Mouse (Mus musculus) testis, adult 2 months (tissue): Measurements from ENCODE around the gene Metrn. TPM values are rescaled to one million over a fixed set of nuclear protein-coding genes. Genes with fewer than 3 reads are reported as not detected.

Experiments
- H3K27ac ChIP-seq: fragments of 200-500 bp; 2 replicates; pipeline ENCODE4 v1.5.1; 2012; ENCODE audit warnings: low read depth, low read length; ENCODE audit not compliant: control insufficient read depth, insufficient read depth
- H3K27me3 ChIP-seq: fragments of 200-500 bp; 2 replicates; pipeline ENCODE4 v1.6.1; 2012; ENCODE audit warnings: mild to moderate bottlenecking, low read length, moderate library complexity; ENCODE audit not compliant: control insufficient read depth, insufficient read depth
- H3K36me3 ChIP-seq: fragments of 200-500 bp; 2 replicates; pipeline ENCODE4 v1.6.1; 2012; ENCODE audit warnings: mild to moderate bottlenecking, low read length; ENCODE audit not compliant: control insufficient read depth, insufficient read depth
- H3K4me1 ChIP-seq: fragments of 200-500 bp; 2 replicates; pipeline ENCODE4 v1.6.1; 2012; ENCODE audit warnings: low read length; ENCODE audit not compliant: control insufficient read depth, insufficient read depth
- H3K4me3 ChIP-seq: fragments of 200-500 bp; 2 replicates; pipeline ENCODE4 v1.5.1; 2012; ENCODE audit warnings: low read depth, mild to moderate bottlenecking, low read length, moderate library complexity, mixed read lengths; ENCODE audit not compliant: control insufficient read depth
- CTCF ChIP-seq: fragments of 200-500 bp; IDR thresholded peaks from 2 replicates; pipeline ENCODE4 v1.5.1; 2012; ENCODE audit warnings: low read depth, mild to moderate bottlenecking, inconsistent platforms, low read length, moderate library complexity; ENCODE audit not compliant: control insufficient read depth, insufficient read depth, insufficient replicate concordance
- POLR2A ChIP-seq: fragments of 200-500 bp; IDR thresholded peaks from 2 replicates; pipeline ENCODE4 v1.6.1; 2012; ENCODE audit warnings: low read depth, mild to moderate bottlenecking, inconsistent platforms, low read length, moderate library complexity; ENCODE audit not compliant: control insufficient read depth
- polyA plus RNA-seq: library from polyadenylated mRNA; depleted of rRNA; stranded (reverse); fragments of >200 nt; gene quantifications from 2 replicates; pipeline ENCODE4 v1.2.3, GENCODE M21; 2012; rRNA removed

Gene Metrn
- polyA plus RNA-seq, result 19.4 and 21.1 TPM in 2 replicates

DNA sequence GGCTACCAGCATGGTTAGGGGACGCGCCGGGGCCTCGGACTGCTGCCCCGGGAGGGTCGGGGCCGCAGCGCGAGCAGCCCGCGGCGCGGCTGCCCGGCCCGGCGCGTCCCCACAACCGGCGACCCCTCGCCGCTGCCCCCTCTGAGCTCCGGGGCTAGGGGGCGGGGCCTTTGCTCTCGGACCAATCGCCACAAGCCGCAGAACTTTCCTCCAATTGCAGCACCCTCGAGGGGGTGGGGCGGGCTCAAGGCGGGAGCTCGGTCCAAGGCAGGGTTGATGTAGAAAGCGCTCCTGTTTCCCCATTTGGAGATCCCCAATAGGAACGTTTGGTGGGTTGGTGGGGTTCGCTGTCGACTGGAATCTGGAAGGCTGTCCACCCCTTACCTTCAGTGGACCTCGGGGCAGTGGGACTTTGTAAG, at the start of gene Metrn:
Gene Metrn, minus strand, starts transcription at position 186 of the 419 bp plus-strand sequence.
- Histone ChIP-seq H3K27me3 (no peaks in the 10 kb centered on the region), H3K27ac (no peak within 1 kb of the TSS), H3K36me3 (no peaks in the 10 kb centered on the region), H3K4me3 (peak within 1 kb of the TSS; percentile 75), H3K4me1 (peaks cover 23% of the 10 kb centered on the region)
- TF ChIP-seq CTCF, result no peak
- TF ChIP-seq POLR2A, result peak; percentile 12; the same call in 1 of the 2 replicates

DNA sequence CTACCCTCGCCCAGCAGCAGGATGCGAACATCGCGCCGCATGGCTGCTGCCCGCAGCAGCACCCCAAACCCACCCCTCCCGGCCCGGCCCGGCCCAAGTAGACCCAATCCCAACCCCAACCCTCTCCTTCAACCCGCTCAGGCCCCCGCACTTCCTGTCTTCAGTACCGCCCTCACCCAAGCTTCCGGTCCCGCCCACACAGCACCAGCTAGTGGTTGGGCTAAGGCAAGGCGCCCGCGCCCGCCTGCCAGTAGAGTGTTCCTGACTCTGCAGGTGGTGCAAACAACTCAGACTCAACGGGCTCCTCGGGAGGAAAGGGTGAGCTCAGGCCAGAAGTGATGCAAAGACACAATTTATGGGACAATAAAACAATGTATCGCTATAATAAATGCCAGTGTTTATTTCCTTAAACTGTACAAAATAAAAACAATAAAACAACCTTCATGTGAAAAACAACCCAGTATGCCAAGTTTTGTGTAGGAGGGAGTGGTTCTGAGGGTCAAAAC, 47.5 kb upstream of the Metrn start, which contains the start of gene Rhot2:
Gene Rhot2, minus strand, starts transcription at position 456 of the 506 bp plus-strand sequence.
- H3K4me1 ChIP-seq, result peaks cover 5% of the 10 kb centered on the region
- H3K27ac ChIP-seq, result peak within 1 kb of the TSS; percentile 55
- TF ChIP-seq POLR2A (peak; percentile 63), CTCF (peak; percentile 16; the same call in 1 of the 2 replicates)
- H3K36me3 ChIP-seq, result no peaks in the 10 kb centered on the region
- H3K4me3 ChIP-seq, result peak within 1 kb of the TSS; percentile 81
- no peaks in the 10 kb centered on the region for H3K27me3 ChIP-seq

DNA sequence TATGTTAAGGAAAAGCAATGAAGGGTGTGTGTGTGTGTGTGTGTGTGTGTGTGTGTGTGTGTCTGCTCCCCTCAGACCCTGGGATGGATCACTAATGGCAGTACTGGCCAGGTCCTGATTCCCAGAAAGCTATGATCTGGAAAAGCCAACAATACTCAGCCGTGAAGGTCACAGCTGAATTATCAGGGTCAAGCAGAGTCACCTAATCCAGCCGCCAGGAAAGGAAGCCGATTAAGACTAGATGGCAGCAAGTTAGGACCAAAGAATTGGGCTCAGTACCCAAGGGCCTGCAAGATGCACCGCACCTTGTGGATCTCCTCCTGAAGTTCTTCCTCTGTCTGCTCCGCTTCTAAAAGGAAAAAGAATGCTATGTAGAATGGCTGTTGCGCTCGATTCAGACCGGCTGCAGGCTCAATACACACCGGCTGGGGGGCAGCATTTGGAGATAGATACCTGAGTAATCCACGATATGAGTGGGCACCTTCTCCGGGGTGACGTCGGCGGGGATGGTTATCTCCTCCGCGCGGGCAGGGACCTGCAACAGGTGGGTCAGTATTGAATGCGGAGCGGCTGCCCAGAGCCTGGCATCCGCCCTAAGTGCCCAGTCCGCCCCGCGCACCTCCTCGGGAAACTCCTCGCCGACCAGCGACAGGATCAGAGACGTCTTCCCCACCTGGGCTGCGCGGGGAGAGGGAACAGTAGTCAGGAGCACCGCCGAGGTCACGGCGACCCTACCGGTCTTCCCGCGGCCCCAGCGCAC, 46.9 kb upstream of the Metrn start:
- no peak for TF ChIP-seq POLR2A
- TF ChIP-seq CTCF, result no peak
- H3K4me1 ChIP-seq, result peaks cover 5% of the 10 kb centered on the region
- H3K27me3 ChIP-seq, result no peaks in the 10 kb centered on the region
- H3K36me3 ChIP-seq, result no peaks in the 10 kb centered on the region
- peak overlapping the region; percentile 55 for H3K27ac ChIP-seq
- H3K4me3 ChIP-seq, result peak overlapping the region; percentile 81

DNA sequence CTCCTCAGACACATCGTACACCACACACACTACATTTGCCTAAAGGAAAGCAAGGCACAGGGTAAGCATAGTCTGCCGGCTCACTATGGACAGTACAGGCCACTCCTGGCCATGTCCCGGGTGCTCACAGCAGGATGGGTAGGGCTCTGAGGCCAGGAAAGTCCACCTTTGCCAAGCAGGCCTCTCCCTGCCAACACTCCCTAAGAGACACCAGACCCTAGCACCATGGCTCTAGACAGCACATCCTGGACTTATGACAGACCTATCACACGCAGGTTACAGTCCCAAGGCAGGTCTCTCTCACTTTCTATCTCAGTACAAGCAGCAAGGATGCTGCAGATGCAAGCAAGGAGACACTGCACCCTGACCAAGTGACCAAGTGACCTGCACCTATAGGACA, 46.2 kb upstream of the Metrn start:
- no peaks in the 10 kb centered on the region for H3K36me3 ChIP-seq
- no peak overlapping the region for H3K27ac ChIP-seq
- TF ChIP-seq CTCF (no peak), POLR2A (no peak)
- H3K27me3 ChIP-seq, result no peaks in the 10 kb centered on the region
- no peak overlapping the region for H3K4me3 ChIP-seq
- peaks cover 5% of the 10 kb centered on the region for H3K4me1 ChIP-seq

DNA sequence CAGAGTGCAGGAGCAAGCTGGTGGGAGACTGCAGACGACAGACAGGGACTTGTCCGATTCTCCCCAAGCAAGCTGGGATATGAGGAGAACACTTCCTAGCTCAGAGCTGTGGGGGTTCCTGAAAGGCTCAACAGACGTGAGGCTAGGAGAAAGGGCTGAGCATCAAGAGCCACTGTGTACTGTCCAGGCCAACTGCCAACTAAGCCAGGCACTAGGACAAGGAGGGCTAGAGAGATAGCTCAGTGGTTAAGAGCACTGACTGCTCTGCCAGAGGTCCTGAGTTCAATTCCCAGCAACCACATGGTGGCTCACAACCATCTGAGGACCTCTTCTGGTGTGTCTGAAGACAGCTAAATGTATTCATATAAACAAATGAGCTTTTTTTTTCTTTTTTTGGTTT, 45.6 kb upstream of the Metrn start:
- H3K4me1 ChIP-seq, result peaks cover 8% of the 10 kb centered on the region
- no peaks in the 10 kb centered on the region for H3K36me3 ChIP-seq
- no peak overlapping the region for H3K4me3 ChIP-seq
- H3K27ac ChIP-seq, result no peak overlapping the region
- TF ChIP-seq POLR2A (no peak), CTCF (no peak)
- no peaks in the 10 kb centered on the region for H3K27me3 ChIP-seq

DNA sequence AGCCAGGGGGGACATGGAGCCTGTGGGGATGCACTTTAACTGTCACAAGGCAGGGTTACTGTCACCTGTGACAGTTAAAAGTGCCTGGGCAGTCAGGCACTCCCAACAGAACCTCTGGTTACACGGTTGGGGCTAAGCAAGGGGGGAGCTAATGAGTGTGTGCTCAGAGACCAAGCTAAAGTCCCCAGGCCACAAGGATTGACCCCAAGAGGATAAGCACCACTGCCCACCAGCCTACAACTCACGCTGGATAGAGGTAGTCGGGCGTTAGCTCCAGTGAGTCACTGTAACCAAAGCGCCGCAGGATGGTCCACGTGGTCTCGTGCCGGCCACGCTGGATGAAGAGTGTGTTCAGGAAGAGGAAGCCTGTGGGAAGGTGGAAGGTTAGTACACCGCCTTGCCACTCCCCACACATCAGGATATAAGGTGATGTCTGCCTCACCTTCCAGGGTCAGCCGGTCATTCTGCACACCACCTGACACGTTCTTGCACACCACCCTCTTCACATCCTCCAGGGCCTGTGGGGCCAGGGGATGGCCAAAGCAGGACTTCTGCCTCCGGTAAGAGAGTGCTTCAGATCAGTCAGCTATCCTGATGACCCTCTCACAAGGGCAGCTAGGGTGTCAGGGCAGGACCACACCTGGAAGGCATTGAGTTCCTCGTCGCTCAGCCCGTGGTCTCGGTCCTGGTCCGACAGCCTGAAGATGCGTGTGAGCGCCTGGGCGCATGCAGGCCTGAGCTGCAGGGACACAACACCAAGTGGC, 44.4 kb upstream of the Metrn start, which contains the start of gene Gm20683:
Gene Gm20683, minus strand, starts transcription at position 647 of the 764 bp plus-strand sequence.
- H3K4me1 ChIP-seq, result peaks cover 18% of the 10 kb centered on the region
- no peak for TF ChIP-seq POLR2A
- no peak for TF ChIP-seq CTCF
- H3K27ac ChIP-seq, result no peak within 1 kb of the TSS
- H3K27me3 ChIP-seq, result no peaks in the 10 kb centered on the region
- no peak within 1 kb of the TSS for H3K4me3 ChIP-seq
- H3K36me3 ChIP-seq, result no peaks in the 10 kb centered on the region

DNA sequence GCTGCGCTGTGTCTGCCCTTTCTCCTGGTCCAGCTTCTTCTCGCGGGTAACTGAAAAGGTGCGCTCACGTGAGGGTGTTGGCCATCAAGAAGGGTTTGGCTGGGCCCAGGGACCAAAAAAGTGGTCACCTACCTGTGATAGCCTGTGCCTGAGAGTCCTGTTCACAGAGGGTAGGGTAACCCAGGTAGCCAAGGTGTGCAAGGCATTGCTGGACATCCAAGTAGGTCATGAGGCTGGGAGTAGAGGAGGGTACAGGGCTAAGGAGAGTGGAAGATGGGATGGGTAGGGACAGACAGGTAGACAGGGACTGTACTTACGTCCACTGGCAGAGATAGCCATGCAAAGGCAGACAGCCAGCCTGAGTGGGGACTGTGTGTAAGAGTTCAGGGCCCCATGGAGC, 43.6 kb upstream of the Metrn start:
- H3K36me3 ChIP-seq, result no peaks in the 10 kb centered on the region
- H3K27ac ChIP-seq, result no peak overlapping the region
- H3K27me3 ChIP-seq, result no peaks in the 10 kb centered on the region
- no peak for TF ChIP-seq CTCF
- TF ChIP-seq POLR2A, result no peak
- peaks cover 22% of the 10 kb centered on the region for H3K4me1 ChIP-seq
- H3K4me3 ChIP-seq, result no peak overlapping the region
